Mouse (Mus musculus) embryonic fibroblast, embryonic 13.5 days (primary cell): ENCODE results near the gene 1700001C19Rik. TPM values are rescaled to one million over a fixed set of nuclear protein-coding genes. Genes with fewer than 3 reads are reported as not detected.
"Not testable (repeated sequence)": the region's sequence is repeated elsewhere in the genome, so short reads cannot be mapped to it uniquely, and the experiment has no call there.

Experiments
- H3K27ac ChIP-seq: 2 replicates; pipeline ENCODE4 v1.5.1; 2012; ENCODE audit warnings: low read length, control low read depth, inconsistent platforms; ENCODE audit not compliant: insufficient read depth
- H3K4me1 ChIP-seq: 2 replicates; pipeline ENCODE4 v1.6.1; 2011; ENCODE audit warnings: low read length; ENCODE audit not compliant: control insufficient read depth, insufficient read depth
- H3K4me3 ChIP-seq: 2 replicates; pipeline ENCODE4 v1.5.1; 2011; ENCODE audit warnings: mild to moderate bottlenecking, control low read depth, low read length; ENCODE audit not compliant: insufficient read depth
- CTCF ChIP-seq: IDR thresholded peaks from 2 replicates; pipeline ENCODE4 v1.5.1; 2011; ENCODE audit warnings: mild to moderate bottlenecking, control low read depth, low read length, moderate library complexity, borderline replicate concordance; ENCODE audit not compliant: insufficient read depth
- POLR2A ChIP-seq: IDR thresholded peaks from 2 replicates; pipeline ENCODE4 v1.6.1; 2011; ENCODE audit warnings: low read depth, mild to moderate bottlenecking, control low read depth, low read length, moderate library complexity
- polyA plus RNA-seq: library from polyadenylated mRNA; stranded (reverse); fragments of >200 nt; gene quantifications from 2 replicates; pipeline ENCODE4 v1.2.4, GENCODE M21; 2011; ENCODE audit warnings: low read depth; ENCODE audit not compliant: missing spikeins, insufficient read length

1700001C19Rik gene
- polyA plus RNA-seq, 1 experiment, result not detected

DNA sequence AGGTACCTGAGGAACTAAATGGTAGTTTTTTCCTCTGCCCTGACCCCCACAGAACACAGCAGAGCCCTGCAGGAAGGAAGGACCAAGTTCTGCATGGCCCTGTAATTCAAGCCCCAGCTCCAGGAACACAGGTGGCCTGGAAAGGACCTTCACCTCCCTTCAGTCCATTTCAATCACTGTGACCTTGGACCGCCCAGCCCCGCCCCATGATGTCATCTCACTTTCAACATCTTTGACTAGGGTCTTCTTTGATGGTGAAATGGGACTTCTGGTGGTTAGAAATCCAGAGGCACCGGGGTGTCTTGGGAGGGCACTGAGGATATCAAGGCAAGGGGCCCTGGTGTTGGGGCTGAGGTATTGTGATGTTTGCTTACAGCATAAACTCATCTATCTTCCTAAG, 15.6 kb downstream of the 1700001C19Rik start:
- no peak overlapping the region for H3K27ac ChIP-seq
- no peak for TF ChIP-seq CTCF
- TF ChIP-seq POLR2A, result no peak
- H3K4me3 ChIP-seq, result no peak overlapping the region
- no peaks in the 10 kb centered on the region for H3K4me1 ChIP-seq

DNA sequence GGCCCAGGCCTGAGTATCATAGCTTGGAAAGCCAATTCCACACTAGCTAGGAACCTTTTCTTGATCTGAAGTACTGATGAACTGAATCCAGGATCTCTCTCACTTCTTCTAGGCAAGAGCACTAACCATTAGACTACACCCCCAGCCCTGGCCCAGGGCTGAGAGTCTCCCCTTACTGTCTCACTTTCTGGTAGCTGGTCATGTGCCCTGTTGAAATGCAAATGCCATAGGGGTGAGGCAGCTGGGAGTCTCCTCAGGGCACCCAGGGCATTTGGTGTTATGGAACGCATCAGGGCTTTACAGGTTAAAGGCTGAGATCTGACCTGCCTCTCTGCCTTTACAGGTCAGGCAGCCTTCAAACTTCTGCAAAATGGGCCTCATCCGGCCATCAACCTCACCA, 17.0 kb downstream of the 1700001C19Rik start:
- no peak overlapping the region for H3K4me3 ChIP-seq
- TF ChIP-seq POLR2A (no peak), CTCF (no peak)
- H3K4me1 ChIP-seq, result no peaks in the 10 kb centered on the region
- no peak overlapping the region for H3K27ac ChIP-seq

DNA sequence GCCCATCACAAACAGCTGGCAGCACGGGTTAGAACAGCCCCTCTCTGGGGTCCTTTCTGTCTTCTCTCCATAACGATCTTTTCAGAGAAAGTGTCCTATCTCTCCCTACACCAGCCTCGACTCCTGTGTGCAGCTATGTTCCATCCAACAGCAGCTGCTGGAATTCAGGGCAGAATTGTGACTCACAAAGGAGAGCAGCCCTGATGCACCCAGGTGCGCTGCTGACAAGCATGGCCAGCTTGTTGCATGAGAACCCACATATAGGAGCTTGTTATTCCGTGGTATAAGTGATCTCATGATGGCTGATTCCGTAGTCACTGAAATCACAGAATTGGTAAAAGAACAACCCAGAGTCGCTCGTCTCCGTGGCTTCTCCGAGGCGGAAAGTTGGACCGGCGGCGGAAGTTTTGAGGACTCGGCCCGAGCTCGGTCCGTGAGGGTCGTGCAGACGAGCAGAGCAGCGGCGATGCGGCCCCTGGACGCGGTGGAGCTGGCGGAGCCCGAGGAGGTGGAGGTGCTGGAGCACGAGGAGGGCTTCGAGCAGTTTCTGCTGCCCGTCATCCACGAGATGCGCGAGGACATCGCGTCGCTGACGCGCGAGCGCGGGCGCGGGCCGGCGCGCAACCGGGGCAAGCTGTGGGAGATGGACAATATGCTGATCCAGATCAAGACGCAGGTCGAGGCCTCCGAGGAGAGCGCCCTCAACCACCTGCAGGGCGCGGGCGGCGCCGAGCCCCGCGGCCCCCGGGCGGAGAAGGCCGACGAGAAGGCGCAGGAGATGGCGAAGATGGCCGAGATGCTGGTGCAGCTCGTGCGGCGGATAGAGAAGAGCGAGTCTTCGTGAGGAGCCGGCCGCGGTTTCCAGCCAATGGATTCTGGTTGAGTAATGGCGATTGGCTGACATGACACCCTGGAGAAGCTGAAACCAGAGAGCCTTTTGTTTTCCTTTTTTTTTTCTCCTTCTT, 27.0 kb downstream of the 1700001C19Rik start:
- peak overlapping the region; percentile 9 for H3K4me3 ChIP-seq

DNA sequence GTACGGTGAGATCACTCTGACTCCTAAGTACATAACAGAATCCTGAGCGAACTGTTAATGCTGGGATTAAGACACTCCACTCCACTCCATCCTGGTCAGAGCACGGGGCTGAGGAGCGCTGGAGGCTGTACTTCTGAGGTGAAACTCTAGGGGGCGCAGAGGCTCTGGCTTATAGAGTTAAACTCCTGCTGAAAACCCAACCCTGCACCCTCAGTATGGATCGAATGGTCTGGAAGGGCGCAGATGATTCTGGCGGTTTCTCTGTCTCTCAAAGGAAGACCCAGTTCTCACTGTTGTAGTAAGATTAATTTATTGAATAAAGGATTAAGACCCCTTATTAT, 28.6 kb downstream of the 1700001C19Rik start:
- no peak overlapping the region for H3K4me3 ChIP-seq
- no peaks in the 10 kb centered on the region for H3K4me1 ChIP-seq
- no peak overlapping the region for H3K27ac ChIP-seq
- TF ChIP-seq CTCF (0 out of 2 replicates have a peak, but pooled peaks have one; percentile 34), POLR2A (no peak)

More for the DNA sequence above, 27.0 kb downstream of the 1700001C19Rik start:
- not testable (repeated sequence) for H3K4me1 ChIP-seq, H3K27ac ChIP-seq

DNA sequence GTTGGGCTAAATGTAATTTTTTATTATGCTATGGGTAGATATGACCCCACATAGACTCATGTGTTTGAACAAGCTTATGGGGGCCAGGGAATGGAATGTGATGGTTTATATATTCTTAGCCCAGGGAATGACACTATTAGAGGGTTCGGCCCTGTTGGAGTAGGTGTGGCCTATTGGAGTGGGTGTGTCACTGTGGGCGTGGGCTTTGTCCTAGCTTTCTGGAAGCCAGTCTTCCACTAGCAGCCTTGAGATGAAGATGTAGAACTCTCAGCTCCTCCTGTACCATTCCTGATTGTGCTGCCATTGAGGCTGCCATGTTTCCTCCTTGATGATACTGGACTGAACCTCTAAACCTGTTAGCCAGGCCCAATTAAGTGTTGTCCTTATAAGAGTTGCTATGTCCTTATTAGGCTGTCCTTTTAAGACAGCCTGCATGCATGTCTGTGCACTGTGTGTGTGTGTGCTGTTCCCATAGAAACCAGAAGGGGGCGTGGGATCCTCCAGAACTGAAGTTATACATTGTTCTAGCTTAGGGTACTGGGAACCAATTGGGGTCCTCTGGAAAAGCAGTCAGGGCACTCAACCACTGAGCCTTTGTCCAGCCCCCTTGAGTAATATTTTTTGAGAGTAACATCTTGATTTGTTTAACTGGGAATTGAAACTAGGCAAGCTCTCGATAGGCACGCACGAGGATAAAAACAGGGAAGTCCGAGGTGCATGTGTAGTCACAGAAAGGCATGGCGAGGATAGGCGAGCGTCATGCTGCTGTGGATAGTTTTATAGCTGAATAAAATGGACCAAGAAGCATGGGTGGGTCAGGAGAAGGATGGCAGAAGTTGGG, 29.2 kb downstream of the 1700001C19Rik start:
- no peaks in the 10 kb centered on the region for H3K4me1 ChIP-seq
- TF ChIP-seq CTCF, result no peak
- H3K27ac ChIP-seq, result no peak overlapping the region
- no peak overlapping the region for H3K4me3 ChIP-seq

DNA sequence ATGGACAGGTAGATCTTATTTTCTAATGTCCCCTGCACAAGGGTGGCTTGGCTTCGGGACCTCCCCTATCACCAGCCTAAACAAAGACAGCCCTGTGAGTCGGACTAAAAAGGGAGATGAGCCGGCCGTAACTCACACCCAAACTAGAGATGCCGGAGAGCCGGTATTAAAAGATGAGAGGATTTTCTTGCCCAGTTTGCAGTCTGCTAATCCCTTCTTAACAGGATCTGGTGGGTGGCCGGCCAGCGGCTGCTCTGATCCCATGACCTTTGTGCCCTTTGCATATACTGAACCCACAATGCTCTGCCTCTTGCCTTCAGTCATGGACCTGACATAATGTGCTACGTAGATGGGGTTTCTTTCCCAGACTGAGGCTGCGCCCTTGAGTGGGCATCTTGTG, 36.7 kb downstream of the 1700001C19Rik start, which contains the start of gene Guca1a:
Gene Guca1a, minus strand, starts transcription at position 134 of the 400 bp plus-strand sequence.
- Histone ChIP-seq H3K4me3 (no peak within 1 kb of the TSS), H3K4me1 (no peaks in the 10 kb centered on the region), H3K27ac (no peak within 1 kb of the TSS)
- TF ChIP-seq POLR2A (no peak), CTCF (no peak)

DNA sequence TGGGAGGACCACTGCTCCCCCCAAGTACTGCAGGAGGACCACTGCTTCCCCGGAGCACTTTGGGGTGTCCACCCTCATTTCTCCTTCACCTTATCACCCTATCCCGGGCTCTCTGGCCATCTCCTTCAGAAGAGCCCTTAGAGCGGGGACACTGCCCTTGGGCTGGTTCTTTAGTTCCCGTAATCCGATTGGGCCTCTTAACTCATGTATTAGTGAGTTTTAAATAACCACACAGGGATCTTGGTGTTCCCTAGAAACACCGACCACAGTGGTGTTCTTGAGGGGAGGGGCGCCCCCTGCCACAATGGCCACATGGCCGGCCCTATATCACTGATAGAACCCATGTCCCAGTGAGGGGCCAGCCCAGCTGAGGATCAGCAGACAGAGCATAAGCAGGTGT, 38.1 kb downstream of the 1700001C19Rik start:
- H3K27ac ChIP-seq, result no peak overlapping the region
- H3K4me1 ChIP-seq, result no peaks in the 10 kb centered on the region
- no peak overlapping the region for H3K4me3 ChIP-seq
- TF ChIP-seq POLR2A, result no peak
- no peak for TF ChIP-seq CTCF

DNA sequence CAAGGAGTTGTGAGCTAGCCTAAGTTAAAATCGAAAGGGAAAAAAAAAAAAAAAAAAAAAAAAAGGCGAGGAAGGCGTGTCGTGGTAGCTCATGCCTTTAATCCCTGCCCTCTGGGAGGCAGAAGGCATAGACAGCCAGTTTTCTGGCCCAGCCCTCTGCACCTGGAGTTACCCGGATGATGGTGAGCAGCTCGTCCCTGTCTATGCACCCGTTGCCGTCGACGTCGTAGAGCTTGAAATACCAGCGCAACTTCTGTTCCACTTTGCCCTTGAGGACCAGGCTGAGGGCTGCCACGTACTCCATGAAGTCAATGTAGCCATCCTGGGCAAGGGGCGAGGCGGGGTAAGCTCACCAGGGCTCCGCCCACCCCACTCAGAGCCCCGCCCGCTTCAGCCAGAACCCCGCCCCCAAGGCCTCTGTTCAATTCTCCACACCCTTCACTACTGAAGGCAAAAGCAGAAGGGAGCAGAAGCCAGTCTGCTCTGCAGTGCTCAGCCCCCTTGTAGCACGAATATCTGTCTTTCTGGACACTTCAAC, 41.7 kb downstream of the 1700001C19Rik start:
- Histone ChIP-seq H3K27ac (no peak overlapping the region), H3K4me1 (no peaks in the 10 kb centered on the region), H3K4me3 (peak overlapping the region; percentile 0; the same call in 1 of the 2 replicates)
- TF ChIP-seq POLR2A, result no peak
- TF ChIP-seq CTCF, result no peak

DNA sequence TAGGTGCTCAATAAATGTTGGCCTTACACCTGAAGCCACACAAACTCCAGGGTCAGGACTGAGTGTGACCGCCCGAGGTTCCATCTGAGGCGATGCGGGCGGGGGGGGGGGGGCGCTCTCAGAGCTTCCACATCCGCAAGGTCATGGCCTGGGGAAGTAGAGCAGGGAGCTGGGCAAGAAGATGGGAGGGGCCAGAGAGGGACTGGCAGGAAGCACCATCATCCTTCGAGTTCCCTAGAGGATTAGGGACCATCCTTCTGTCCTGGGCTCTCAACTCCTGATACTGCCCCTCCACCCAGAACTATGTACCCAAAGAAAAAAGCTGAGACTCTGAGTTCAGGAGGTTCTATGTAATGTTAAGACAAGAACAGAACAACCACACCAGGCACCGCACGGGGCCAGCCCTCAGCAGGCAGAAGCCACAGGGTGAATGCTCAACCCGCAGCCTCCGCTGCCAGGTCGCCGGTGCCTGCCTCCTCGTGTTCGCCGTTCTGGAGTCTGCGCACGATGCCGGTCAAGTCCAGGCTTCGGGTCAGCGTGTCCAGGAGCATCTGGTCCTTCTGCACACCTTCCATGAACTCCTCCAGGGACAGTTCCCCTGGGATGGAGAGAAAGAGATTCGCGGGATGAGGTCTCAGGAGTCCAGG, 42.8 kb downstream of the 1700001C19Rik start:
- Histone ChIP-seq H3K4me1 (no peaks in the 10 kb centered on the region), H3K4me3 (no peak overlapping the region), H3K27ac (no peak overlapping the region)
- no peak for TF ChIP-seq POLR2A
- no peak for TF ChIP-seq CTCF
